Mouse (Mus musculus) forebrain, embryonic 13.5 days (tissue): ENCODE measurements around the gene Cyp4x1. TPM values are rescaled to one million over a fixed set of nuclear protein-coding genes. Genes with fewer than 3 reads are reported as not detected.
"Not testable (repeated sequence)": the region's sequence is repeated elsewhere in the genome, so short reads cannot be mapped to it uniquely, and the experiment has no call there.

Experiments used
- ATAC-seq: fragments of 200-750 bp; cut with Nextera tagmentation; 2 replicates; pipeline ENCODE4 v1.8.0; 2017
- H3K27ac ChIP-seq: fragments of 300-500 bp; sonication (generic); 2 replicates; pipeline ENCODE4 v1.5.1; 2015; ENCODE audit warnings: inconsistent platforms, mild to moderate bottlenecking, moderate library complexity
- H3K27me3 ChIP-seq: fragments of 300-500 bp; sonication (generic); 2 replicates; pipeline ENCODE4 v1.6.1; 2015; ENCODE audit warnings: mild to moderate bottlenecking, inconsistent platforms
- H3K36me3 ChIP-seq: fragments of 300-500 bp; sonication (generic); 2 replicates; pipeline ENCODE4 v1.6.1; 2015; ENCODE audit warnings: mild to moderate bottlenecking, inconsistent platforms; ENCODE audit not compliant: poor library complexity, severe bottlenecking
- H3K4me1 ChIP-seq: fragments of 300-500 bp; sonication (generic); 2 replicates; pipeline ENCODE4 v1.6.1; 2015; ENCODE audit warnings: inconsistent platforms
- H3K4me2 ChIP-seq: fragments of 300-500 bp; sonication (generic); 2 replicates; pipeline ENCODE4 v1.6.1; 2015; ENCODE audit warnings: inconsistent platforms, mild to moderate bottlenecking, moderate library complexity
- H3K4me3 ChIP-seq: fragments of 300-500 bp; sonication (generic); 2 replicates; pipeline ENCODE4 v1.5.1; 2015; ENCODE audit warnings: mild to moderate bottlenecking, inconsistent platforms
- H3K9ac ChIP-seq: fragments of 300-500 bp; sonication (generic); 2 replicates; pipeline ENCODE4 v1.6.1; 2015; ENCODE audit warnings: mild to moderate bottlenecking, inconsistent platforms
- H3K9me3 ChIP-seq: fragments of 300-500 bp; sonication (generic); replicated peaks from 2 replicates; pipeline ENCODE4 v1.6.1; 2016; ENCODE audit warnings: inconsistent platforms
- WGBS: fragments of 180-500 bp; shearing (Covaris S2); methylation state at CpG from one replicate; pipeline ENCODE4 v1.1.7; 2015; 5-methylcytosine and 5-hydroxymethylcytosine counted together
- polyA plus RNA-seq: library from polyadenylated mRNA; unstranded; fragments of >200 nt; fragmentation: Nextera tagmentation; extraction: Ambion mirVana; gene quantifications from 2 replicates; pipeline ENCODE4 v1.2.1, GENCODE M21; 2015

Gene Cyp4x1
- polyA plus RNA-seq: 1.4 and 2.1 TPM in 2 replicates

DNA sequence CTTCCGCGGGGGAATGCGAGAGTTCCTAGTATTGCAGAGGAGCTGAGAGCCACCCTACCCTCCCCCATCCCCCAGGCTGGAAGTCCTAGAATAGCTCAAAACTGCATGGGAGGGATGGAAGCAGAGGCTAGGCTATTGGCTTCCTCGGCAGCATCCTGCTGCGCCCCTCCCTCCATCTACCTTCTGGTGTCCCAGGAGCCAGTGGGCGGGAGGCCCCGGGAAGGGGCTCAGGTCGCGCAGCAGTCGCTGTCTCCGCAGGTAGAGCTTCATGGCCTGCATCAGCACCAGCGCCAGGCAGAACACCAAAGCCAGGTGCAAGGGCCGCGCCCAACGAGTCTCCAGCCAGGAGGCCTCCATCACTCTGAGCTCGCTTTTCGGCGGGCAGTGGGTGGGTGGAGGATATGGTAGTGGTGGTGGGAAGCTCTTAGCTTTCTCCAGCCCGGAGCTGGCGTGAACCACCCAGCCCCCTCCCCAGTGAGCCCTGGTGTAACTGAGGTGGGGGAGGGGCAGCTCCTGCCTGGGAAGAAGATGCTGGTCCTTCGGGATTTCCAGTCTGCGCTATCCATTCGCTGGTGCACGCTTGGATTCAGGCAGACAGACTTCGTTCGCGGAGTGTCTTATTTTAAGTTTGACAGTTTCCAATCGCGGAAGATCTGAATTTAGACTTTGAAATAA lies at the start of gene Cyp4x1:
Gene Cyp4x1, minus strand, starts transcription at position 661 of the 675 bp plus-strand sequence.
- Histone ChIP-seq H3K36me3 (no peaks in the 10 kb centered on the region), H3K4me3 (peak within 1 kb of the TSS; percentile 46), H3K4me2 (peak within 1 kb of the TSS; percentile 84), H3K9me3 (no peaks in the 10 kb centered on the region), H3K27me3 (peaks cover 14% of the 10 kb centered on the region; the same call in 1 of the 2 replicates), H3K27ac (no peak within 1 kb of the TSS), H3K4me1 (peaks cover 9% of the 10 kb centered on the region; the same call in 1 of the 2 replicates), H3K9ac (peak within 1 kb of the TSS; percentile 65)
- under 1% methylated on average over 29 of the region's 29 CpGs for WGBS
- peak; percentile 92 for ATAC-seq

DNA sequence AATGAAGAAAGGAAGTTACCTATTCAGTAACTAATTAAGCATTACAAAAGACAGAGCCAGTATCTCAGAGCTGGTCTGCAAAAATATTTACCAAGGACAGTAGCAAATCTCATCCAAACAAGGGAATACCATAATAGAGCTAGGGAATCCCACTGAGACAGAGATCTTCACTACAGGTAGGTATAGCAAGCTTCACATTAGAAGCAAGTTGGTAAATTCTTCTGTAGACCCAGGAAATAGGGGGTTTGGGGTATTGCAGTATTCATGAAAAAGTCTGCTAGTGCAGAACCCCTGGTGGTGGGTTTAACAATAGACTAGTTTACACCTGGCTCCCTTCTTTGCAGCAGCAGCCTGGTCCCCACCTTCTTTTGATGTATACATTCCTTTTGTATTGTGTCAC lies 42.1 kb upstream of the Cyp4x1 start:
- H3K4me1 ChIP-seq, H3K36me3 ChIP-seq, H3K27ac ChIP-seq, H3K9me3 ChIP-seq, H3K27me3 ChIP-seq, ATAC-seq, H3K4me3 ChIP-seq, H3K4me2 ChIP-seq, H3K9ac ChIP-seq: not testable (repeated sequence)

DNA sequence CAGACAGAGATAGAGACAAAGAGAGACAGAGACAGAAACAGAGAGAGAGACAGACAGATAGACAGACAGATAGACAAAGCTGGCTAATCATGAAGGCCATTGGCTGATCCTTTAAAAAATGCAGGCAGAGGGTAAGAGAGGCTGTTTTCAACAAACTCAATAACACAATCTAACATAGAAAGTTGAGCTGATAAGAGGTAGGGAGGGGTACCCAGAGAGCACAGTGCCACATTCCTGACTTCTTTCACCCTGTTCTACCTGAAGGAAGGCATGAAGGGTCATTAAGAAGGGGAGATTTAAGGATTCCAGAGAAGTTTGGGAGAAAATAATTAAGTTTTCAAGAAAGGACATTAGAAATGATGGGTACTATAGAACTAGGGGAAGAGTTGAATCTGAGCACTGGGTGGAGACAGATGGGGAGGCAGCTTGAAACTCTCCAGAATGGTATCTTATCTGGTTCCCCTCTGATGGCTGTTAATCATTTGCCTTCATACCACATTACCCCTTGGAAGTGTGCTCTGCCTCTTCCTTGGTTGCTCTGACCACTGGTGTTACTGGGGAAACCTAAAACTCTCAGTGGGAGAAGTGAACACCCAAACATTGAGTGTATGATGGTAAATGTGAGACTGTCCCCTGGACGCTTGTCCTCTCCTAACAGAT lies 40.7 kb upstream of the Cyp4x1 start:
- 83% methylated on average over 1 of the region's 1 CpGs for WGBS
- Histone ChIP-seq H3K27me3 (no peaks in the 10 kb centered on the region), H3K4me1 (no peaks in the 10 kb centered on the region), H3K4me3 (no peak overlapping the region), H3K27ac (no peak overlapping the region), H3K9me3 (no peaks in the 10 kb centered on the region), H3K9ac (no peak overlapping the region), H3K4me2 (no peak overlapping the region), H3K36me3 (no peaks in the 10 kb centered on the region)
- no peak for ATAC-seq

DNA sequence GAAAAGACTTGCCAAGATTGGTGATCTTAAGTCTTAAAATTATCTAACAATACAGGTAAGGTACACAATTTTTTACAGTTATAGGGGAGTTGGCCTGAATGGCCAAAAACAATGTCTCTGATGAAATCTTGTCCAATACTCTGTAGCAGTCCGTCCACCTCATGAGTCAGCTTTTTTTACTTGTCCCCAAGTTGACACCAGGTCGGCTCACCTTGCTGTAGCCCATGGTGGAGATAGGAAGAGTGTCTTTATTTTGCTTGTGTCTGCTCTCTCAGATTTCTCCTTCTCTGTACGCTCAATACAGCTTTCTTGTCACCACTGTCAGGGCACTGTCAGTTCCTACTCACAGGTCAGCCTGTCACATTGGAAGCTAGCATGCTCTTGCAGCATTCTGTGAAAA lies 24.9 kb upstream of the Cyp4x1 start:
- H3K4me2 ChIP-seq, H3K27me3 ChIP-seq, H3K4me3 ChIP-seq, H3K27ac ChIP-seq, H3K4me1 ChIP-seq, ATAC-seq, H3K9me3 ChIP-seq, H3K9ac ChIP-seq, H3K36me3 ChIP-seq: not testable (repeated sequence)
- 90% methylated on average over 3 of the region's 3 CpGs for WGBS

DNA sequence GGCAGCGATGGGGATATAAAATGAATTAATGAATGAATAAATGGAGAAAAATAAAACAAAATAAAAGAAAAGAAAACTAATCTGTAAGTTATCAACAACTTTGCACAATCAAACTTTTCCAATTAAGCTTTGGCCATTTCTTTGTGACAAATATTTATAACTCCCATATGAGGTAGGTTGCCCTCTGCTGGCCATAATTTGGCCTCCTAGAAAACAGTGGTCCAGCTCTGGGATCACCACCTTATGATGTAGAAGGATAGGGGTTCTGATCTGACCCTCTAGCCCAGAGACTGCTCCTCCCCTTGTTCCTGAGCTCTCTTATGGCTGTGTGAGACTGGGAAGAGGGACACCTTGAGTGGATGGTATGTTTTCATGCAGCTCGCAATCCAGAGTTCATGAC lies 20.6 kb upstream of the Cyp4x1 start:
- 93% methylated on average over 2 of the region's 2 CpGs for WGBS
- Histone ChIP-seq H3K4me2 (no peak overlapping the region), H3K4me1 (no peaks in the 10 kb centered on the region), H3K27ac (no peak overlapping the region), H3K36me3 (no peaks in the 10 kb centered on the region), H3K9me3 (no peaks in the 10 kb centered on the region), H3K9ac (no peak overlapping the region), H3K4me3 (no peak overlapping the region), H3K27me3 (no peaks in the 10 kb centered on the region)
- no peak for ATAC-seq

DNA sequence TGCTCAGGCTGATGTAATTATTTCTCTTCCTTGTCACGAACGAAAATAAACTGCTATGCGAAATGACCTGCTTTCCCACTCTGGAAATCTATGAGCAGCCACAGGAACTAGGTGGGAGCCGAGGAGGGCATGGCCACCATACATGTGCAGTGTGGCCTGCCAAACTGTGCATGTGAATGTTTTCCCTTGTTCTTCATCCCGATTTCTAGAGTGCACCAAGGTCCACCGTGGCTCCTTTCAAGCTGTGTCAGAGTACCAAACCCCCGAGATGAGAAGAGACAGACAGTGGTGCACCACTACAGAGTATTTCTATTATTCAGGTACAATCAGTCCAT lies 182 bp upstream of the Cyp4x1 start:
- ATAC-seq: no peak
- H3K27ac ChIP-seq: no peak overlapping the region
- WGBS: 12% methylated on average over 7 of the region's 7 CpGs

DNA sequence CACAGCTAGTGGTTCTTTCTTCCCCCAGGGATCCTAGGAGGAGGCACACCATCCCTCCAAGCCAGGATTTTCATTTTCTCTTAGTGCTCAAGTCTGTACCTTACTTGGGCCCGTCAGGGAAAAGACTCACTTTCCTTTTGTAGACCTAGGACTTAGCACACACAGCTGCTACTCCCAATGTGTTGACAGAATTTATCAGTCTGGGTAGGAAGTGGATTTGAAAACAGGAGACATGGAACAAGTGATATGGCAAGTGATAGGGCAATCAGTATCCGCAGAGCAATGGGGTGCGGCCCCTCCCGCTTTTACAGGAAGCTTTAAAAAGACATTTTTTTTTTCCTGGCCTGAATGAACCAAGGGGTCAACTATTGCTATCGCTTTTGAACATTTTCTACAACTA lies 996 bp downstream of the Cyp4x1 start:
- peak overlapping the region; percentile 65; the same call in 1 of the 2 replicates for H3K9ac ChIP-seq

More for the DNA sequence above, 182 bp upstream of the Cyp4x1 start:
- Histone ChIP-seq H3K36me3 (no peaks in the 10 kb centered on the region), H3K9ac (peak overlapping the region; percentile 65), H3K4me3 (peak overlapping the region; percentile 46), H3K4me2 (peak overlapping the region; percentile 84), H3K9me3 (no peaks in the 10 kb centered on the region), H3K27me3 (peaks cover 14% of the 10 kb centered on the region; the same call in 1 of the 2 replicates), H3K4me1 (peaks cover 9% of the 10 kb centered on the region; the same call in 1 of the 2 replicates)

DNA sequence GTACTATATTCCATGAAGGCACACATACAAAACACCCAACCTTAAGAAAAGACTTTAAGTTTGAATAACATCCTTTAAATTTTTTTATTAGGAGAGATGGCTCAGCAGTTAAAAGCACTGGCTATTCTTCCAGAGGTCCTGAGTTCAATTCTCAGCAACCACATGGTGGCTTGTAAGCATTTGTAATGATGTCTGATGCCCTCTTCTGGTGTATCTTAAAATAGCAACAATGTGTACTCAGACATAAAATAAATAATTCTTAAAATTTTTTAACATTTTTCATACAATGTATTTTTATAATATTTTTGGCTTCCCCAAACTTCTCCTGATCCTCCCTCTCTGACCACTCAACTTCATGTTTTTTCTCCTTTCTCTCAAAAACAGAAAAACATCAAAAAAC lies 9.4 kb downstream of the Cyp4x1 start:
- Histone ChIP-seq H3K9me3 (no peaks in the 10 kb centered on the region), H3K4me2 (no peak overlapping the region), H3K27me3 (no peaks in the 10 kb centered on the region), H3K27ac (no peak overlapping the region), H3K4me3 (no peak overlapping the region), H3K36me3 (no peaks in the 10 kb centered on the region), H3K9ac (no peak overlapping the region), H3K4me1 (no peaks in the 10 kb centered on the region)
- ATAC-seq: no peak

More for the DNA sequence above, 996 bp downstream of the Cyp4x1 start:
- Histone ChIP-seq H3K4me3 (peak overlapping the region; percentile 46), H3K4me1 (peaks cover 9% of the 10 kb centered on the region; the same call in 1 of the 2 replicates), H3K4me2 (peak overlapping the region; percentile 84), H3K9me3 (no peaks in the 10 kb centered on the region), H3K27ac (no peak overlapping the region), H3K36me3 (no peaks in the 10 kb centered on the region), H3K27me3 (peaks cover 14% of the 10 kb centered on the region; the same call in 1 of the 2 replicates)
- 8% methylated on average over 5 of the region's 5 CpGs for WGBS
- ATAC-seq: 0 out of 2 replicates have a peak, but pooled peaks have one; percentile 33

DNA sequence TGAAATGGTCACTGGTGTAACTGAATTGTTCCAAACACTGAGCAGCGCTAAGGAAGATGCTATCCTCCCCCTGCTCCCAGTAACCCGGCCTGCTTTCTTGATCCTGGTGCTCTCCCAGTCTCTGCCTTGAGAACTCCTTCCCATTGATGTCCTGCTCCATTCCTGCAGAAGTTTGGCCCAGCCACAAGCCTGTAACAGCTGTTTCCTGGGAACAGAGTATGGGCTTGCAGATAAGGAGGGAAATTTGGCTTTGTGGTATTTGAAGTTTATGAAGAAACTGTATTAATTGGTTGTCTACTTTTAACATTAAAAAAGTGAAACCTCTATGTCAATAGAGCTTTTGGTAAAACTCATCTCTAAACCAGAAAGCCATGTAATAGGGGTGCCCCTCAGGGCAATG lies 10.6 kb downstream of the Cyp4x1 start:
- Histone ChIP-seq H3K4me2 (no peak overlapping the region), H3K4me3 (no peak overlapping the region), H3K9me3 (no peaks in the 10 kb centered on the region), H3K36me3 (no peaks in the 10 kb centered on the region), H3K4me1 (no peaks in the 10 kb centered on the region), H3K27me3 (no peaks in the 10 kb centered on the region), H3K27ac (no peak overlapping the region), H3K9ac (no peak overlapping the region)
- ATAC-seq: no peak
- 78% methylated on average over 2 of the region's 2 CpGs for WGBS

DNA sequence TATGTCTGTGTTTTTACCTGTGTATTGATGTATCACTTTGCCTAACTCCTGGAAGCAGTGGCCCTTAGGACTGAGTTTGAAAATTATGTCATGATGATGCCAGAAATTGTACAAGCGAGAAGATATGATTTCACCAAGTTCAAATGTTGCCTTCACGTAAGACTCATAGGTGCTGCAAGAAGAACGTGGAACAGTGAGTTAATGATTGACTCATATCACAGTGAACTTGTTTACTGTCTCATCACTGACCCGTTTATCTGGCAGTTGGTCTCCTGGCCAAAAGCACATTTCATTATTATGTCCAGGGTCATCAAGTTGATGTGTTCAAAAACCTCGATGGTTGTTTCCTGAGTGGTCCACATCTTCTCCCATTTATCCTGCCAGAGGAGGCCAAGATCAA lies 12.5 kb downstream of the Cyp4x1 start:
- no peak overlapping the region for H3K9ac ChIP-seq
- no peak overlapping the region for H3K4me2 ChIP-seq
- 90% methylated on average over 5 of the region's 5 CpGs for whole genome bisulfite sequencing
- no peaks in the 10 kb centered on the region for H3K36me3 ChIP-seq
- no peaks in the 10 kb centered on the region for H3K27me3 ChIP-seq
- H3K4me1 ChIP-seq: no peaks in the 10 kb centered on the region
- ATAC-seq: no peak
- H3K4me3 ChIP-seq: no peak overlapping the region
- H3K27ac ChIP-seq: no peak overlapping the region
- H3K9me3 ChIP-seq: no peaks in the 10 kb centered on the region

DNA sequence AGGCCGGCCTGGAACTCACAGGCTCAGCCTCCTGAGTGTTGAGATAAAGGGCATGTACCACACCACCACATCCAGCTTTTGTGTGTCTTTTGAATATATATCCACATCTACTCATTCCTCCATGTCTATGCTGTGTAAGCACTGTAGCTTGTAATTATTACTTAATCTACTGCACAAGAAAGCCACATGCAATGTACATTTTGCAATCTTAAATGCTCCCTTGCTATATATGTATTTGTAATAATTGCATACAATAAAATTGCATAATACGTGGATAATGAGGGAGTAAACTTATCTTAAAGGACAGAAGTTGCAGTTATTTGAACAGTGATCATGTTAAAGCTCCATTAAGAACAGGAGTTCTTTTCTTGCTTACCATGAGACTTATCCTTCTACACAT lies 12.9 kb downstream of the Cyp4x1 start:
- H3K4me1 ChIP-seq: no peaks in the 10 kb centered on the region
- H3K9ac ChIP-seq: no peak overlapping the region
- no peak overlapping the region for H3K27ac ChIP-seq
- ATAC-seq: no peak
- H3K27me3 ChIP-seq: no peaks in the 10 kb centered on the region
- H3K4me3 ChIP-seq: no peak overlapping the region
- no peaks in the 10 kb centered on the region for H3K9me3 ChIP-seq
- 78% methylated on average over 2 of the region's 2 CpGs for WGBS
- H3K36me3 ChIP-seq: no peaks in the 10 kb centered on the region
- H3K4me2 ChIP-seq: no peak overlapping the region

DNA sequence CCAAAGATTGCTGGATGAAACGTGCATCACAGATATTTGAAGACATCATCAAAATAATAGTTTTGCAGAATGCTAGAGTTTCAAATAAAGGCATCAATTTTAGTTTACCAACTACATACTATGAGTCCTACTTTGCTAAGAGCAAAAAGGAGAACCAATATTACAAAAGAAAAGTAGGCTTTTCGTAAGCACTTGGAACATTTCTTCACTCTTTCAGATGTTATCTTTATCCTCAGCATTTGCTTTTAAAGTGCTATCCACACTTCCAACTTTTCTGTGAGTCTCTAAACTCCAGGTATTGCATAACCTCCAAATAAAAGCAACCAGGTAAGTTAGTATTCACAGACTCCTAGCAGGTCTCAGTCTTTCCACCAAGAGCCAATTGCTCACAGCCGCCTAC lies 14.4 kb downstream of the Cyp4x1 start:
- ATAC-seq: no peak
- Histone ChIP-seq H3K9me3 (no peaks in the 10 kb centered on the region), H3K4me3 (no peak overlapping the region), H3K27ac (no peak overlapping the region), H3K4me1 (no peaks in the 10 kb centered on the region), H3K9ac (no peak overlapping the region), H3K36me3 (no peaks in the 10 kb centered on the region), H3K4me2 (no peak overlapping the region), H3K27me3 (no peaks in the 10 kb centered on the region)
- 90% methylated on average over 3 of the region's 3 CpGs for WGBS
